Mouse (Mus musculus): ENCODE measurements around the gene Taar7a. TPM values are rescaled to one million over a fixed set of nuclear protein-coding genes. Genes with fewer than 3 reads are reported as not detected.
A peak's percentile ranks its signal among the peaks of the same experiment; 100 is the strongest.

Gene Taar7a
- polyA plus RNA-seq, 1 experiment from 2014 or later: not detected

GRCm38 (mm10) chr10:23986419-23986818, 6.9 kb downstream of the Taar7a start:
- Histone ChIP-seq H3K27me3 (ENCODE audit: control insufficient read depth, insufficient read depth, low read length) (no peaks in the 10 kb centered on the region), H3K9ac (ENCODE audit: low read length) (no peak overlapping the region), H3K9me3 (ENCODE audit: control insufficient read depth, low read length) (no peaks in the 10 kb centered on the region), H3K27ac (ENCODE audit: low read depth, low read length) (no peak overlapping the region), H3K4me1 (ENCODE audit: control insufficient read depth, insufficient read depth, low read length) (no peaks in the 10 kb centered on the region), H3K4me2 (ENCODE audit: low read depth) (no peak overlapping the region), H3K4me3 (ENCODE audit: low read depth, low read length) (no peak overlapping the region), H3K36me3 (ENCODE audit: control insufficient read depth, insufficient read depth, low read length) (no peaks in the 10 kb centered on the region)
- DNase-seq (ENCODE audit: low spot score) (no peak), ATAC-seq (ENCODE audit: insufficient read depth, low FRiP score, low TSS enrichment) (no peak)
- WGBS: 79% methylated on average over 5 of the region's 5 CpGs

GRCm38 (mm10) chr10:23985546-23985945, 7.7 kb downstream of the Taar7a start, which contains the start of gene Taar6:
TSS of gene Taar6 (minus strand) at chr10:23985646.
- no peaks in the 10 kb centered on the region for H3K9me3 ChIP-seq (ENCODE audit: control insufficient read depth, low read length)
- no peaks in the 10 kb centered on the region for H3K36me3 ChIP-seq (ENCODE audit: control insufficient read depth, insufficient read depth, low read length)
- H3K9ac ChIP-seq (ENCODE audit: low read length): no peak within 1 kb of the TSS
- DNase-seq (ENCODE audit: low spot score) (no peak), ATAC-seq (ENCODE audit: insufficient read depth, low FRiP score, low TSS enrichment) (no peak)
- H3K4me1 ChIP-seq (ENCODE audit: control insufficient read depth, insufficient read depth, low read length): no peaks in the 10 kb centered on the region
- H3K27ac ChIP-seq (ENCODE audit: low read depth, low read length): no peak within 1 kb of the TSS
- no peak within 1 kb of the TSS for H3K4me2 ChIP-seq (ENCODE audit: low read depth)
- H3K27me3 ChIP-seq (ENCODE audit: control insufficient read depth, insufficient read depth, low read length): no peaks in the 10 kb centered on the region
- no peak within 1 kb of the TSS for H3K4me3 ChIP-seq (ENCODE audit: low read depth, low read length)
- WGBS: 77% methylated on average over 8 of the region's 8 CpGs

- no peak overlapping the region for H3K4me2 ChIP-seq (ENCODE audit: low read depth)
- no peak overlapping the region for H3K4me3 ChIP-seq (ENCODE audit: low read depth, low read length)
- no peaks in the 10 kb centered on the region for H3K27me3 ChIP-seq (ENCODE audit: control insufficient read depth, insufficient read depth, low read length)
- H3K4me1 ChIP-seq (ENCODE audit: control insufficient read depth, insufficient read depth, low read length): no peaks in the 10 kb centered on the region
- H3K27ac ChIP-seq (ENCODE audit: low read depth, low read length): no peak overlapping the region
- H3K36me3 ChIP-seq (ENCODE audit: control insufficient read depth, insufficient read depth, low read length): no peaks in the 10 kb centered on the region
- H3K9ac ChIP-seq (ENCODE audit: low read length): no peak overlapping the region
- 43% methylated on average over 16 of the region's 16 CpGs for WGBS
- ATAC-seq (ENCODE audit: insufficient read depth, low FRiP score, low TSS enrichment) (peak; percentile 83), DNase-seq (ENCODE audit: low spot score) (peak; percentile 85)
- H3K9me3 ChIP-seq (ENCODE audit: control insufficient read depth, low read length): no peaks in the 10 kb centered on the region
Measured at GRCm38 (mm10) chr10:23978901-23979705, 14.2 kb downstream of the Taar7a start.

- H3K4me3 ChIP-seq (ENCODE audit: low read depth, low read length): no peak overlapping the region
- H3K9me3 ChIP-seq (ENCODE audit: control insufficient read depth, low read length): no peaks in the 10 kb centered on the region
- WGBS: 47% methylated on average over 4 of the region's 4 CpGs
- no peaks in the 10 kb centered on the region for H3K27me3 ChIP-seq (ENCODE audit: control insufficient read depth, insufficient read depth, low read length)
- no peak overlapping the region for H3K27ac ChIP-seq (ENCODE audit: low read depth, low read length)
- no peaks in the 10 kb centered on the region for H3K4me1 ChIP-seq (ENCODE audit: control insufficient read depth, insufficient read depth, low read length)
- H3K4me2 ChIP-seq (ENCODE audit: low read depth): no peak overlapping the region
- no peaks in the 10 kb centered on the region for H3K36me3 ChIP-seq (ENCODE audit: control insufficient read depth, insufficient read depth, low read length)
- ATAC-seq (ENCODE audit: insufficient read depth, low FRiP score, low TSS enrichment) (no peak), DNase-seq (ENCODE audit: low spot score) (no peak)
- no peak overlapping the region for H3K9ac ChIP-seq (ENCODE audit: low read length)
Measured at GRCm38 (mm10) chr10:23977958-23978357, 15.3 kb downstream of the Taar7a start.

GRCm38 (mm10) chr10:23971256-23971655, 22.0 kb downstream of the Taar7a start:
- no peak overlapping the region for H3K4me2 ChIP-seq (ENCODE audit: low read depth)
- ATAC-seq (ENCODE audit: insufficient read depth, low FRiP score, low TSS enrichment) (no peak), DNase-seq (ENCODE audit: low spot score) (no peak)
- 86% methylated on average over 5 of the region's 5 CpGs for WGBS
- H3K9me3 ChIP-seq (ENCODE audit: control insufficient read depth, low read length): no peaks in the 10 kb centered on the region
- H3K9ac ChIP-seq (ENCODE audit: low read length): no peak overlapping the region
- H3K36me3 ChIP-seq (ENCODE audit: control insufficient read depth, insufficient read depth, low read length): no peaks in the 10 kb centered on the region
- no peaks in the 10 kb centered on the region for H3K27me3 ChIP-seq (ENCODE audit: control insufficient read depth, insufficient read depth, low read length)
- no peaks in the 10 kb centered on the region for H3K4me1 ChIP-seq (ENCODE audit: control insufficient read depth, insufficient read depth, low read length)
- H3K4me3 ChIP-seq (ENCODE audit: low read depth, low read length): no peak overlapping the region
- H3K27ac ChIP-seq (ENCODE audit: low read depth, low read length): no peak overlapping the region

GRCm38 (mm10) chr10:23970656-23971165, 22.6 kb downstream of the Taar7a start, which contains the start of gene Taar5:
TSS of gene Taar5 (plus strand) at chr10:23970706.
- H3K9me3 ChIP-seq (ENCODE audit: control insufficient read depth, low read length): no peaks in the 10 kb centered on the region
- 91% methylated on average over 11 of the region's 11 CpGs for whole genome bisulfite sequencing
- H3K4me3 ChIP-seq (ENCODE audit: low read depth, low read length): no peak within 1 kb of the TSS
- no peak for ATAC-seq (ENCODE audit: insufficient read depth, low FRiP score, low TSS enrichment)
- H3K27ac ChIP-seq (ENCODE audit: low read depth, low read length): no peak within 1 kb of the TSS
- H3K9ac ChIP-seq (ENCODE audit: low read length): no peak within 1 kb of the TSS
- no peak for DNase-seq (ENCODE audit: low spot score)
- H3K36me3 ChIP-seq (ENCODE audit: control insufficient read depth, insufficient read depth, low read length): no peaks in the 10 kb centered on the region
- H3K27me3 ChIP-seq (ENCODE audit: control insufficient read depth, insufficient read depth, low read length): no peaks in the 10 kb centered on the region
- no peaks in the 10 kb centered on the region for H3K4me1 ChIP-seq (ENCODE audit: control insufficient read depth, insufficient read depth, low read length)
- no peak within 1 kb of the TSS for H3K4me2 ChIP-seq (ENCODE audit: low read depth)

- Histone ChIP-seq H3K27me3 (ENCODE audit: control insufficient read depth, insufficient read depth, low read length) (no peaks in the 10 kb centered on the region), H3K9me3 (ENCODE audit: control insufficient read depth, low read length) (no peaks in the 10 kb centered on the region), H3K9ac (ENCODE audit: low read length) (no peak overlapping the region), H3K4me2 (ENCODE audit: low read depth) (no peak overlapping the region), H3K4me3 (ENCODE audit: low read depth, low read length) (no peak overlapping the region), H3K27ac (ENCODE audit: low read depth, low read length) (no peak overlapping the region), H3K36me3 (ENCODE audit: control insufficient read depth, insufficient read depth, low read length) (no peaks in the 10 kb centered on the region), H3K4me1 (ENCODE audit: control insufficient read depth, insufficient read depth, low read length) (no peaks in the 10 kb centered on the region)
- WGBS: 87% methylated on average over 6 of the region's 6 CpGs
- DNase-seq (ENCODE audit: low spot score) (no peak), ATAC-seq (ENCODE audit: insufficient read depth, low FRiP score, low TSS enrichment) (no peak)
Measured at GRCm38 (mm10) chr10:23964921-23965610, 28.2 kb downstream of the Taar7a start.

- Histone ChIP-seq H3K4me1 (ENCODE audit: control insufficient read depth, insufficient read depth, low read length) (no peaks in the 10 kb centered on the region), H3K4me3 (ENCODE audit: low read depth, low read length) (no peak overlapping the region), H3K27ac (ENCODE audit: low read depth, low read length) (no peak overlapping the region), H3K4me2 (ENCODE audit: low read depth) (no peak overlapping the region), H3K36me3 (ENCODE audit: control insufficient read depth, insufficient read depth, low read length) (no peaks in the 10 kb centered on the region), H3K9me3 (ENCODE audit: control insufficient read depth, low read length) (no peaks in the 10 kb centered on the region), H3K9ac (ENCODE audit: low read length) (no peak overlapping the region), H3K27me3 (ENCODE audit: control insufficient read depth, insufficient read depth, low read length) (no peaks in the 10 kb centered on the region)
- ATAC-seq (ENCODE audit: insufficient read depth, low FRiP score, low TSS enrichment) (no peak), DNase-seq (ENCODE audit: low spot score) (no peak)
- WGBS: 70% methylated on average over 3 of the region's 3 CpGs
Measured at GRCm38 (mm10) chr10:23963444-23963843, 29.8 kb downstream of the Taar7a start.
